In the genomic region with DNA sequence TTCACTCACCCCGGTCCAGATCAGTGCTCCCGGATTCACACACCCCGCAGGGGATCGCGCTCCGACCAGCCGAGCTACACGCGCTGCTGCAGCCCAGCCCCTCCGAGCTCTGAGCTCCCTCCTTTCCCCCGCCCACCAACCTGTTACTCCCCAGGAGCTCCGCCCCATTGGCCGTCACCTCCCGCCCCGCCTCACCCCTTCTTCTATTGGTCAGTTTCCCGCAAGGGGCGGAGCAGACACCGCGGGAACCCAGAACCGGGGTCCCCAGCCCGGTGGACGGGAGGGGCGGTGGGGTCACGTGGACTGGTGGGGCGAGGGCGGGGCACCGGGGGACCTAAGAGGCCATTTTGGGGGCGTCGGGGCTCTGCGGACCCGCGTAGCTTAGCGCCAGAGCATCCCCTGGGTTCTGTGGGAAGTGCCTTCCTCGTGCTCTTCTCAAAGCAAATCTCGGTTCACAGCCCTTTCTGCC, we compare ENCODE assay signal across 8 mouse cellular contexts. TPM values are rescaled to one million over a fixed set of nuclear protein-coding genes. Genes with fewer than 3 reads are reported as not detected.
DNase-seq lines count a peak whose midpoint lies in the region; ATAC-seq and TF ChIP-seq lines count a peak whose summit lies in the region.

A gene (minus strand): TSS at position 126 of the 469 bp plus-strand sequence.

- TF ChIP-seq POLR2A in bone marrow, adult 2 months (IDR thresholded peaks at IDR 0.05; ENCODE audit: borderline replicate concordance, control insufficient read depth, low read depth, low read length): no peak
- peak; percentile 87; the same call in 1 of the 2 replicates for TF ChIP-seq POLR2A in limb, embryonic 14.5 days (IDR thresholded peaks at IDR 0.05; ENCODE audit: borderline replicate concordance, extremely low read depth, insufficient read depth, insufficient read length)

- peak; percentile 90 for ATAC-seq in embryonic facial prominence, embryonic 15.5 days (ENCODE audit: insufficient number of reproducible peaks, low FRiP score, low TSS enrichment, low read depth)
- ATAC-seq in kidney, embryonic 14.5 days (ENCODE audit: low FRiP score, low TSS enrichment): peak; percentile 94
- peak; percentile 99 for ATAC-seq in limb, embryonic 14.5 days (ENCODE audit: low FRiP score, low read depth)
- peak; percentile 93 for ATAC-seq in midbrain, embryonic 16.5 days

- H3K4me2 ChIP-seq in embryonic facial prominence, embryonic 15.5 days (replicated peaks): peak within 1 kb of the TSS; percentile 79
- H3K4me2 ChIP-seq in kidney, embryonic 14.5 days (replicated peaks; ENCODE audit: low read depth, low read length): peak within 1 kb of the TSS; percentile 91
- H3K4me2 ChIP-seq in limb, embryonic 14.5 days (replicated peaks; ENCODE audit: low read depth, low read length, severe bottlenecking): peak within 1 kb of the TSS; percentile 82
- H3K4me2 ChIP-seq in midbrain, embryonic 16.5 days (ENCODE audit: low read length): peak within 1 kb of the TSS; percentile 86

- H3K36me3 ChIP-seq in embryonic facial prominence, embryonic 15.5 days: no peaks in the 10 kb centered on the region
- no peaks in the 10 kb centered on the region for H3K36me3 ChIP-seq in heart, embryonic 10.5 days
- no peaks in the 10 kb centered on the region for H3K36me3 ChIP-seq in kidney, embryonic 14.5 days (ENCODE audit: control insufficient read depth, insufficient read depth, low read length)
- no peaks in the 10 kb centered on the region for H3K36me3 ChIP-seq in limb, embryonic 14.5 days (ENCODE audit: control insufficient read depth, insufficient read depth, low read length)
- no peaks in the 10 kb centered on the region for H3K36me3 ChIP-seq in midbrain, embryonic 16.5 days (ENCODE audit: control insufficient read depth, insufficient read depth, low read length)

- peak; percentile 81 for DNase-seq in 3T3-L1 (ENCODE audit: low read depth, low spot score)
- peak; percentile 97 for DNase-seq in heart, embryonic 10.5 days (ENCODE audit: low spot score)
- DNase-seq in limb, embryonic 14.5 days (ENCODE audit: low spot score): peak; percentile 95
- peak; percentile 65 to 84 for DNase-seq in spleen, postnatal 10 days (ENCODE audit: low spot score in 2 of 2)

- no peak for TF ChIP-seq CTCF in bone marrow, adult 2 months (IDR thresholded peaks at IDR 0.05; ENCODE audit: control insufficient read depth, insufficient read depth, low read length)

- H3K4me1 ChIP-seq in bone marrow, adult 2 months (ENCODE audit: control insufficient read depth, insufficient read depth, low read length): no peaks in the 10 kb centered on the region
- H3K4me1 ChIP-seq in embryonic facial prominence, embryonic 15.5 days: peaks cover 14% of the 10 kb centered on the region
- H3K4me1 ChIP-seq in heart, embryonic 10.5 days: peaks cover 22% of the 10 kb centered on the region
- H3K4me1 ChIP-seq in kidney, embryonic 14.5 days (ENCODE audit: control insufficient read depth, insufficient read depth, low read length): peaks cover 9% of the 10 kb centered on the region; the same call in 1 of the 2 replicates
- peaks cover 12% of the 10 kb centered on the region; the same call in 1 of the 2 replicates for H3K4me1 ChIP-seq in limb, embryonic 14.5 days (ENCODE audit: control insufficient read depth, insufficient read depth, low read length)
- peaks cover 13% of the 10 kb centered on the region for H3K4me1 ChIP-seq in midbrain, embryonic 16.5 days (ENCODE audit: control insufficient read depth, insufficient read depth, low read length)

- WGBS in bone marrow, adult 2 months: 1% methylated on average over 35 of the region's 35 CpGs
- WGBS in embryonic facial prominence, embryonic 15.5 days: 0% methylated on average over 35 of the region's 35 CpGs
- under 1% methylated on average over 35 of the region's 35 CpGs for WGBS in heart, embryonic 10.5 days
- WGBS in kidney, embryonic 14.5 days: under 1% methylated on average over 34 of the region's 35 CpGs
- under 1% methylated on average over 32 of the region's 35 CpGs for WGBS in limb, embryonic 14.5 days
- under 1% methylated on average over 35 of the region's 35 CpGs for WGBS in midbrain, embryonic 16.5 days

- no peak within 1 kb of the TSS for H3K27ac ChIP-seq in bone marrow, adult 2 months (ENCODE audit: control insufficient read depth, insufficient read depth, low read depth, low read length, poor library complexity)
- peak within 1 kb of the TSS; percentile 39 for H3K27ac ChIP-seq in embryonic facial prominence, embryonic 15.5 days (replicated peaks)
- peak within 1 kb of the TSS; percentile 36; the same call in 1 of the 2 replicates for H3K27ac ChIP-seq in heart, embryonic 10.5 days
- no peak within 1 kb of the TSS; the same call in 1 of the 2 replicates for H3K27ac ChIP-seq in kidney, embryonic 14.5 days (ENCODE audit: low read depth, low read length)
- H3K27ac ChIP-seq in limb, embryonic 14.5 days (replicated peaks; ENCODE audit: low read depth, low read length): 0 out of 2 replicates have a peak within 1 kb of the TSS, but pooled peaks have one; percentile 28
- peak within 1 kb of the TSS; percentile 96 for H3K27ac ChIP-seq in midbrain, embryonic 16.5 days (ENCODE audit: low read length)

- peak within 1 kb of the TSS; percentile 23 for H3K9ac ChIP-seq in embryonic facial prominence, embryonic 15.5 days
- peak within 1 kb of the TSS; percentile 62 for H3K9ac ChIP-seq in kidney, embryonic 14.5 days (ENCODE audit: low read depth, low read length)
- H3K9ac ChIP-seq in limb, embryonic 14.5 days (ENCODE audit: low read depth, low read length, severe bottlenecking): peak within 1 kb of the TSS; percentile 67
- peak within 1 kb of the TSS; percentile 81 for H3K9ac ChIP-seq in midbrain, embryonic 16.5 days (ENCODE audit: low read depth, low read length)

- H3K4me3 ChIP-seq in bone marrow, adult 2 months (replicated peaks; ENCODE audit: control insufficient read depth, low read depth, low read length): peak within 1 kb of the TSS; percentile 42
- H3K4me3 ChIP-seq in embryonic facial prominence, embryonic 15.5 days (replicated peaks): peak within 1 kb of the TSS; percentile 58
- H3K4me3 ChIP-seq in heart, embryonic 10.5 days: peak within 1 kb of the TSS; percentile 64
- peak within 1 kb of the TSS; percentile 55 for H3K4me3 ChIP-seq in kidney, embryonic 14.5 days (ENCODE audit: low read length)
- peak within 1 kb of the TSS; percentile 53 for H3K4me3 ChIP-seq in limb, embryonic 14.5 days (replicated peaks; ENCODE audit: low read length)
- peak within 1 kb of the TSS; percentile 64 for H3K4me3 ChIP-seq in midbrain, embryonic 16.5 days (ENCODE audit: low read depth, low read length)

- H3K27me3 ChIP-seq in embryonic facial prominence, embryonic 15.5 days: 0 out of 2 replicates have a peak, but pooled peaks cover 3% of the 10 kb centered on the region
- peaks cover 39% of the 10 kb centered on the region for H3K27me3 ChIP-seq in heart, embryonic 10.5 days (ENCODE audit: insufficient read depth, poor library complexity, severe bottlenecking)
- peaks cover 6% of the 10 kb centered on the region; the same call in 1 of the 2 replicates for H3K27me3 ChIP-seq in kidney, embryonic 14.5 days (ENCODE audit: control insufficient read depth, insufficient read depth, low read length)
- no peaks in the 10 kb centered on the region for H3K27me3 ChIP-seq in limb, embryonic 14.5 days (ENCODE audit: control insufficient read depth, insufficient read depth, low read length)
- H3K27me3 ChIP-seq in midbrain, embryonic 16.5 days (ENCODE audit: control insufficient read depth, insufficient read depth, low read depth, low read length): no peaks in the 10 kb centered on the region

- H3K9me3 ChIP-seq in embryonic facial prominence, embryonic 15.5 days (replicated peaks): no peaks in the 10 kb centered on the region
- H3K9me3 ChIP-seq in heart, embryonic 10.5 days: no peaks in the 10 kb centered on the region
- no peaks in the 10 kb centered on the region for H3K9me3 ChIP-seq in kidney, embryonic 14.5 days (ENCODE audit: control insufficient read depth, low read length)
- H3K9me3 ChIP-seq in limb, embryonic 14.5 days (ENCODE audit: control insufficient read depth, low read length): no peaks in the 10 kb centered on the region
- H3K9me3 ChIP-seq in midbrain, embryonic 16.5 days (replicated peaks; ENCODE audit: control insufficient read depth, low read length, poor library complexity, severe bottlenecking): no peaks in the 10 kb centered on the region

RNA-seq across cellular contexts. Expression of the gene that starts here (rescaled TPM):
- polyA plus RNA-seq in bone marrow, adult 2 months (2011; ENCODE audit: insufficient read depth, insufficient read length, low replicate concordance, missing spikeins): 0.22 and 1.00 TPM in 2 replicates
- 10.1 and 12.6 TPM in 2 replicates for polyA plus RNA-seq in embryonic facial prominence, embryonic 15.5 days (2015; fragmentation: Nextera tagmentation; extraction: Ambion mirVana)
- polyA plus RNA-seq in heart, embryonic 10.5 days (2016; fragmentation: Nextera tagmentation; extraction: Ambion mirVana): 3.4 and 8.0 TPM in 2 replicates
- polyA plus RNA-seq in kidney, embryonic 14.5 days (2014; fragmentation: Nextera tagmentation; extraction: Ambion mirVana): 7.4 and 14.2 TPM in 2 replicates
- 3.4 and 4.6 TPM in 2 replicates for polyA plus RNA-seq in limb, embryonic 14.5 days (2012; rRNA removed)
- polyA plus RNA-seq in limb, embryonic 14.5 days (2014; fragmentation: Nextera tagmentation; extraction: Ambion mirVana): 7.5 and 8.0 TPM in 2 replicates
- polyA plus RNA-seq in midbrain, embryonic 16.5 days (2015; fragmentation: Nextera tagmentation; extraction: Ambion mirVana): 14.2 and 16.9 TPM in 2 replicates

Comparison
In these comparisons a context has a peak if more than half of its experiments do, and no peak if none do; other contexts are left out.
1. H3K27ac ChIP-seq: peak in embryonic facial prominence, embryonic 15.5 days (single experiment), heart, embryonic 10.5 days (single experiment), limb, embryonic 14.5 days (single experiment) and midbrain, embryonic 16.5 days (single experiment); none in bone marrow, adult 2 months (single experiment) and kidney, embryonic 14.5 days (single experiment).
2. H3K9ac ChIP-seq: peak in every context shown above with its lines; median percentile 81 in midbrain, embryonic 16.5 days; 67 in limb, embryonic 14.5 days; 62 in kidney, embryonic 14.5 days; 23 in embryonic facial prominence, embryonic 15.5 days.
3. Peak in every context shown above with its lines, with median percentiles within 50 percentile points of each other: DNase-seq, H3K4me3 ChIP-seq, ATAC-seq and H3K4me2 ChIP-seq.